Mouse (Mus musculus) olfactory bulb, adult 2 months (tissue): ENCODE data around the gene Gdpd5.

Experiments
- CTCF ChIP-seq: fragments of 200-500 bp; IDR thresholded peaks from 2 replicates; pipeline ENCODE4 v1.5.1; 2012; ENCODE audit warnings: low read depth, mild to moderate bottlenecking, low read length, moderate library complexity; ENCODE audit not compliant: insufficient read depth
- POLR2A ChIP-seq: fragments of 200-500 bp; IDR thresholded peaks from 2 replicates; pipeline ENCODE4 v1.6.1; 2012; ENCODE audit warnings: mild to moderate bottlenecking, low read depth, low read length, moderate library complexity; ENCODE audit not compliant: insufficient read depth

GRCm38 (mm10) chr7:99356244-99356930 lies 24.8 kb upstream of the Gdpd5 start:
- TF ChIP-seq CTCF (no peak), POLR2A (no peak)
